Mouse (Mus musculus) neural tube, embryonic 12.5 days (tissue): ENCODE results near the gene Irak4. TPM values are rescaled to one million over a fixed set of nuclear protein-coding genes. Genes with fewer than 3 reads are reported as not detected.

Source experiments
- ATAC-seq: fragments of 200-750 bp; cut with Nextera tagmentation; 2 replicates; pipeline ENCODE4 v1.8.0; 2017; ENCODE audit warnings: low read depth, mild to moderate bottlenecking, moderate TSS enrichment, moderate library complexity; ENCODE audit not compliant: low FRiP score
- H3K27ac ChIP-seq: fragments of 300-500 bp; sonication (generic); 2 replicates; pipeline ENCODE4 v1.5.1; 2016
- H3K27me3 ChIP-seq: fragments of 300-500 bp; sonication (generic); replicated peaks from 2 replicates; pipeline ENCODE4 v1.6.1; 2016; ENCODE audit warnings: mild to moderate bottlenecking
- H3K36me3 ChIP-seq: fragments of 300-500 bp; sonication (generic); 2 replicates; pipeline ENCODE4 v1.6.1; 2016; ENCODE audit warnings: mild to moderate bottlenecking
- H3K4me1 ChIP-seq: fragments of 300-500 bp; sonication (generic); 2 replicates; pipeline ENCODE4 v1.6.1; 2016
- H3K4me2 ChIP-seq: fragments of 300-500 bp; sonication (generic); replicated peaks from 2 replicates; pipeline ENCODE4 v1.6.1; 2016; ENCODE audit warnings: mild to moderate bottlenecking
- H3K4me3 ChIP-seq: fragments of 300-500 bp; sonication (generic); 2 replicates; pipeline ENCODE4 v1.5.1; 2016
- H3K9ac ChIP-seq: fragments of 300-500 bp; sonication (generic); 2 replicates; pipeline ENCODE4 v1.6.1; 2016; ENCODE audit warnings: mild to moderate bottlenecking
- H3K9me3 ChIP-seq: fragments of 300-500 bp; sonication (generic); 2 replicates; pipeline ENCODE4 v1.6.1; 2016; ENCODE audit warnings: mild to moderate bottlenecking
- WGBS: fragments of 180-500 bp; shearing (Covaris S2); methylation state at CpG from one replicate; pipeline ENCODE4 v1.1.7; 2016; 5-methylcytosine and 5-hydroxymethylcytosine counted together
- polyA plus RNA-seq: library from polyadenylated mRNA; unstranded; fragments of >200 nt; fragmentation: Nextera tagmentation; extraction: Ambion mirVana; gene quantifications from 2 replicates; pipeline ENCODE4 v1.2.1, GENCODE M21; 2016

Gene Irak4
- polyA plus RNA-seq, 1 experiment from 2014 or later, result 3.4 TPM

DNA sequence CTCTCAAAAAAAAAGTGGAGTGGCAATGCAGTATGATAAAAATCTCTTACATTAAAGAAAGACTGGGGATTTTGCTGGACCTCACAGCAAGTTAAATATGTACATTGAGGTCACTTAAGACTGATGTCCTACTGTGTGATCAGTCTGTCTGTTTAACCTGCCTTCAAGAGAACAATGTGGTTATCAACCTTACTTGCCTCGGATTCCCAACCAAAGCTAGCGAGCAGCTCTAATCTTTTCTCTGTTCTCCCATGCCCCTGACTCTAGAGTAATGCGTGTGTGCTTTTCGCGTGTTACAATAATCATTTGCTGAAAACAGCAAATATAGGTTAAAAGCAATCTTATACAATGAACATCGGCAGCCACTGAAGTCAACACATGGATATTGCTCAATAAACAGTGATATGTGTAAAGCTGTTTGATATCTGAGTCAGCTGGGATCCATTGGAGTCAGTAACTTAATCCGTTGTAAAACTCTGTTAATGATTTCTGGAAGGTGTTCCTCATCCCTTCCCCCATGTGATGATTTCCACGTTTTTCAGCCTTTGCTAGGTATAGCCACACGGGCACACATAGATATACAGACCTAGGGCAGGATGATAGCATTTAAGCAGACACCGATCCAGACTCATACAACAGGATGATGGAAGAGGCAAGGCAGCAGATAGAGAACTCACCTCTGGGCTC, 25.2 kb downstream of the Irak4 start:
- no peak overlapping the region for H3K4me3 ChIP-seq
- H3K27me3 ChIP-seq, result no peaks in the 10 kb centered on the region
- no peaks in the 10 kb centered on the region for H3K4me1 ChIP-seq
- no peak overlapping the region for H3K4me2 ChIP-seq
- no peak overlapping the region for H3K9ac ChIP-seq
- H3K9me3 ChIP-seq, result no peaks in the 10 kb centered on the region
- no peaks in the 10 kb centered on the region for H3K36me3 ChIP-seq
- H3K27ac ChIP-seq, result no peak overlapping the region
- ATAC-seq, result no peak
- 91% methylated on average over 10 of the region's 10 CpGs for WGBS

DNA sequence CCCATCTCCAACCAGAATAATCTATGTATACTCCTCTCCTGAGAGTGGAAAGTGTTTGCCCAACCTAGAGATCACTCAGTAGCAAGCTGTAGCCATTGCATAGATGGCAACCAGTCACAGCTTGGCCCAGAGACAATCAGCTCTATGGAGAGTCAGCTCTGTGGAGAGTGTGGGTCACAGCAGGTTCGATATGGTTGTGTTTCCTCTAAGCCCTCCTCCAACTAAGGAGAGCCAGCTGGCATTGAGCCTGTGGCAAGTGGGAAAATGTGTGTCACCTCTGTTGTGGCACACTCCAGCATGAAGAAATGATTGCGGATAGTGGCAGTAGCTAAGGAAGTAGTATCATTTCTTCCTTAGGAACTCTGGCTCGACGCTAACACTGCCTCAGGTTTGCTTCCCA, 28.1 kb downstream of the Irak4 start:
- Histone ChIP-seq H3K4me3 (no peak overlapping the region), H3K9me3 (no peaks in the 10 kb centered on the region), H3K4me2 (no peak overlapping the region), H3K4me1 (no peaks in the 10 kb centered on the region), H3K27ac (no peak overlapping the region), H3K27me3 (no peaks in the 10 kb centered on the region), H3K9ac (no peak overlapping the region), H3K36me3 (no peaks in the 10 kb centered on the region)
- no peak for ATAC-seq
- 88% methylated on average over 4 of the region's 4 CpGs for WGBS

DNA sequence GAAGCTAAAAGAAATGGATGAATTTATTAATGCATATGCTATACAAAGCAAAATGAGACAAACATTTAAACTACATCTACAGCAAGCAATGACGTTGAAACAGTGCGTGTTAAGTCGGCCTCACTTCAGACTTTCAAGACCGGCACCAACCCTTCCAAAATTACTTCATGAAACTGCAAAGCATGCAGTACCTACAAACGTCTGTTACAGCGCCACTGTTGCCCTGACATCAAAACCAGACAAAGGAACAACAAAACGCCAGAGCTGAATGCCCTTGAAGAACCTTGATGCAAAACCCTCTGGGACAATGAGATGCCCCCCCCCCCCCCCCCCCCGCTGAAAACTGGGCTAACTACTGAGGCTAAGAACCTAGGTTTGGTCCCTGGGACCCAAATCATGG, 29.3 kb downstream of the Irak4 start:
- no peaks in the 10 kb centered on the region for H3K36me3 ChIP-seq
- ATAC-seq, result no peak
- no peaks in the 10 kb centered on the region for H3K9me3 ChIP-seq
- H3K27ac ChIP-seq, result no peak overlapping the region
- no peaks in the 10 kb centered on the region for H3K4me1 ChIP-seq
- H3K4me3 ChIP-seq, result no peak overlapping the region
- 68% methylated on average over 8 of the region's 8 CpGs for WGBS
- H3K27me3 ChIP-seq, result no peaks in the 10 kb centered on the region
- no peak overlapping the region for H3K9ac ChIP-seq
- H3K4me2 ChIP-seq, result no peak overlapping the region

DNA sequence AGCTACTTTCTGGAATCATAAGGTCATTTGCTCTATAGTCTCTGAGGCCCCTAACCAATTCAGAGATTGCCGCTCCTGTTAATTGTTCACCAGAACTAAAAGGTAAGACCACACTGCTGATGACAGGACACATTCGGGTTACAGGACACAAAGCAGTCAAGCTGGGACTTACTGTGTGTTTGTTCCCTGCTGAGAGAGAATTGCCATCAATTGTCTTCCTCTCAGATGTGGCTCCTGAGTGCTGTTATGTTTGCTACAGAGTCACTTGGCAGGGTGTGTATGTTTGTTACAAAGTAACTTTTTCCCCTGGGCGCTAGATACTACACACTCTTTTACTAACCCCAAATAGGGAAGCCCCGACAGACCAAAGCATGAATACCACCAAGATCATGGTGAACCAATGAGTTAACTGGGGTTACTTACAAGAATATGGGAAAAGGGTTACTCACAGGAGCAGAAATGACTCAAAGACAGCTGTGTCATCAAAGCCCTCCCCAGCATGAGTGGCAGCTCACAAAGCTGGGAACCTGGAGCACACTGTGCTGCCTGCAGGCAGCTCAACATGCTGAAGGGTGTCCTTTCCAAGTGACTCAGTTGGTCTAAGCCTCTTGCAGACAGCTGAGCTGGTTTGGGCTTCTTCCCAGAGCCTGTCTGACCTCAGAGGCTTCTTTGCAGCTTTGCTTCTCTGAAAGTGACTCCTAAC, 31.3 kb downstream of the Irak4 start:
- Histone ChIP-seq H3K36me3 (peaks cover 10% of the 10 kb centered on the region), H3K4me1 (no peaks in the 10 kb centered on the region), H3K9me3 (no peaks in the 10 kb centered on the region), H3K4me3 (no peak overlapping the region), H3K9ac (no peak overlapping the region), H3K27ac (no peak overlapping the region), H3K4me2 (no peak overlapping the region), H3K27me3 (no peaks in the 10 kb centered on the region)
- no peak for ATAC-seq
- 36% methylated on average over 4 of the region's 4 CpGs for WGBS

DNA sequence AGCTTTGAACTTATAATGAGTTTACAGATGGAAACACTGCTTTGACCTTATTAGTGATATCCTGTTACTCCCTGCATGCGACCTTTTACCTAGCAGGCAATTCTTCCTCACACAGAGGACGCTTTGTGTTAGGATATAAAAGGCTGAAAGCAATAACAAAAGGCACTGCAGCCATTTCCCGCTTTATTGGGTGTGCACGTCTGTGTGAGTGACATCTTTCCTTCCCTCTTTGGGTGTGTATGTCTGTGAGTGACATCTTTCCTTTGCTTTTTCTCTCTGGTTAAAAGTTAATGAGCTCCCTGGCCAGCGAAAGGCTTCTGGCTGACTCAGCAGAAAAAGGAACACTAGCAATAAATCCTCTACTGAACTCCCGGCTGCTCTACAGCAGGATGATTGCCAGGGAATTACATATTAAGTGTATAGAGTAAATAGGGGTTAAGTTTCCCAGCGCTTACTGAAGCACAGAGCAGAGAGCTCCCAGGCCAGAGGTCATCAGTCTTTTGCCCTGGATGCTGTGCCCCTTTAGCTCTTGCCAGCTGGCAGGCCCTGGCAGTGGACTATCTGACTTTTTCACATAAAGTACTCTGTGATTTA, 38.7 kb downstream of the Irak4 start:
- Histone ChIP-seq H3K4me3 (no peak overlapping the region), H3K9ac (no peak overlapping the region), H3K4me2 (no peak overlapping the region), H3K27ac (no peak overlapping the region), H3K27me3 (no peaks in the 10 kb centered on the region), H3K4me1 (no peaks in the 10 kb centered on the region), H3K9me3 (no peaks in the 10 kb centered on the region), H3K36me3 (peaks cover 68% of the 10 kb centered on the region)
- no peak for ATAC-seq
- WGBS, result 28% methylated on average over 7 of the region's 7 CpGs

DNA sequence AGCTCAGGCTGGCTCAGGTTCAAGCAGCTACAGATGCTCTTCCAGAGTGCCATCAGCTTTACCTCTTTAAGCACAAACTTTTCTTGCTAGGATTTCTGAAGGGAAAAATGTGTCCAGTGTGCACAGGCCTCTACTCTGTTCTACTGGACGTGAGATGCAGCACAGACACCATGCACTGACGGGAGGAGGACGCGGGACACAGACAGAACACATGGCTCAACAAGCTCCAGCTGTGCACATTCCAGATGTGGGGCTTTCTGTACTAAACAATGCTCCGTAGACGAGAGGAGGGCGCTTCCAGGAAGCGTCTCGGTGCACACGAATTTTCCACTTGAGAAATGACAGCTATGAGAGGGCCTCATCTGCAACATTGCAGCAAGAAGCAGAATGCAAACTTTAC, 39.7 kb downstream of the Irak4 start:
- Histone ChIP-seq H3K27me3 (no peaks in the 10 kb centered on the region), H3K4me2 (no peak overlapping the region), H3K9ac (no peak overlapping the region), H3K27ac (no peak overlapping the region), H3K4me3 (no peak overlapping the region), H3K36me3 (peaks cover 66% of the 10 kb centered on the region), H3K9me3 (no peaks in the 10 kb centered on the region), H3K4me1 (no peaks in the 10 kb centered on the region)
- no peak for ATAC-seq
- 86% methylated on average over 10 of the region's 10 CpGs for WGBS

DNA sequence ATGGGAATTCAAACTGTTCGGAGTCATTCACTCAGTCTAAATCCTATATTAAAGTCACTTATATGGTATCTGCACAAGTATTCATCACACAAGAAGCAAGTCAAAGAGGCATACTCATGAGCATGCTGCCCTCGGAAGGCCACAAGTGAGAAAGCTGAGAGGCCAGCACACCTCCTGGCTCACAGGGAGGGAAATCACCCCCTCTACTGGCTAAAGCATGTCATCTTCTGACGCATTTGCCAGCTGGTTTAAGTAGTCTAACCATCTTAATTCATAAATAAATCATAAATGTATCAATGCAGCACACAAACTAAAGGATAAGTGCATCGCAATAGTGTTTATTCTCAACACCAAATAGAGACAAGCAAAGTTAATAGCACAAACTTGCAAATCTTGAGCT, 41.3 kb downstream of the Irak4 start:
- no peak for ATAC-seq
- no peaks in the 10 kb centered on the region for H3K27me3 ChIP-seq
- no peaks in the 10 kb centered on the region for H3K9me3 ChIP-seq
- peaks cover 5% of the 10 kb centered on the region; the same call in 1 of the 2 replicates for H3K4me1 ChIP-seq
- H3K27ac ChIP-seq, result no peak overlapping the region
- H3K36me3 ChIP-seq, result peaks cover 57% of the 10 kb centered on the region
- no peak overlapping the region for H3K4me2 ChIP-seq
- 81% methylated on average over 4 of the region's 4 CpGs for WGBS
- H3K9ac ChIP-seq, result no peak overlapping the region
- H3K4me3 ChIP-seq, result no peak overlapping the region

DNA sequence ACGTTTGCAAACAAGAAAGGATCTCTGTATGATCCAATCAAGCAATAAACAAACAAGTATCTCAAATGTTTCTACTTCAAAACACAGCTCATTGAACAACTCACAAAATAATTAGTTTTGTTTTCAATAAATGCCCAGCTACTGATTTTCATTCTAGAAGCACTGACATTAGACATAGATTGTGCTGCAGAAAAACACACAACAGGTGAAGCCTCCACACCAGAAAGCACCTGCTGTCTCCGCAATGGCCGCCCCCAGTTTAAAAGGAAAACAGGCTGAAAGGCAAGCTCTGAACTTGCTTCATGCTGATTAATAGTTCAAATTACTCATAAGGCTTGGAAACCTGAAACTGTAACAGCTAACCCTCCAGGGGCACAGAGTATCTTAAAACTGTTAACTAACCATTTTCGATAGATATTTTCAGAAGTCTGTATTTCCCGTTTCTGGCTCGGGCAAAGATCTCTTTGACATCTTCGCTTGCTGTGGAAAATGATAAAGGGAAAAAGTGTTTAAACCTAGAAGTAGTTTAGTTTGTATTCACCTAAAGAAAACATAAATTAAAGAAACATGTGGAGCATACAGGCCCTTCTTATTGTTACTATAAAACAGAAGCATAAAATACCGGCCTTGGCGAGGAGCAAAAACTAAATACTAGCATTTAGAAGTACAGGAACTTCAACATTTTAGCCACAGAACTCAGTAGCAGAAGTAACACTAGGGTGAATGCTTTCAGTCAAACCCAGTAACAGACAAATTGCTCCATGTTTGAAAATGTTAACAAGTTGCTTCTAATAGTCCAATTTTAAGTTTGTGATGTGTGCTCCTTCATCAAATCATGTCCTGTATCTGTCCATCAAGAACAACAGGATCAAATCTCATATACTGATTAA, 44.6 kb downstream of the Irak4 start:
- Histone ChIP-seq H3K9me3 (no peaks in the 10 kb centered on the region), H3K9ac (0 out of 2 replicates have a peak overlapping the region, but pooled peaks have one; percentile 29), H3K27ac (no peak overlapping the region), H3K27me3 (no peaks in the 10 kb centered on the region), H3K4me1 (peaks cover 5% of the 10 kb centered on the region; the same call in 1 of the 2 replicates), H3K4me3 (no peak overlapping the region), H3K36me3 (peaks cover 27% of the 10 kb centered on the region), H3K4me2 (peak overlapping the region; percentile 83)
- ATAC-seq, result no peak
- WGBS, result 87% methylated on average over 9 of the region's 9 CpGs

DNA sequence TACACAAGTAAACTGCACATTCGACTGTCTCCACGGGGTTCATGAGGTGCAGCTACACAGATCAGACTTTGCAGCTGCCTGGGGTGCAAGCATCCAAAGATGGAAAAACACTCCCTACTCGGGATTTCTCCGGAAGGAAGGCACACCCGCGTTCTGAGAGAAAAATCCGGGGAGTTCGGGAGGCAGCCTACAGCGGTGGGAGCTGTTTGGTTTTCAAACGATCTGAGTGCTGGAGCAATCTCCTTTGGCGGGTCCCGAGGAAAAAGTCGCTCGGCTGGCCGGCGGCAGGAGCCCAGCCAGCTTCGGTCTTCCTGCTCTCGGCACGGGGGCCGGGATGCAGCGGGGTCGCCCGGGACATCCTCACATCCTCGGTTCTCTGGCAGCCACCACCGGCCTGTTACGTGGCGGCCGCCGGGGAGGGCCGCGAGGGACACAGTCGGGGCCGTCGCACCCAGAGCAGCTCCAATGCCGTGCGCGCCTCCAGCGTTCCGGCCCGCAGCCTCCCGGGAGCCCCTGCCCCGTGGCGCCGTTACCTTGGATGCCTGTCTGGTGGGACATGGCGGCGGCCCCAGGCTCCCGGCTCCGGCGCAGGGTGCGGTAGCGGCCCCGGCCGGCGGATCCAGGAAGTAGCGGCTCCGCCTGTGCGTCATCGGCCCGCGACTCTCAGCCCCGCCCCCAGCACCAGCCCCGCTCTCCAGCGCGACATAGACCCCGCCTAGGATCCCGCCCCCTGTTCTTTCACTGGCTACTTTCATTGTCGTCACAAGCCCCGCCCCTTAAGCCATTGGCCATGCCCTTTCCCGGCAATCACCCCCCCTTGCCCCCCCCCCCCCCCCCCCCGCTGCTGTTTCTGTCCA, 46.0 kb downstream of the Irak4 start, which contains the start of gene Twf1:
Twf1 (minus strand) TSS at position 671 of the 857 bp plus-strand sequence.
- Histone ChIP-seq H3K4me1 (peaks cover 5% of the 10 kb centered on the region; the same call in 1 of the 2 replicates), H3K27ac (no peak within 1 kb of the TSS; the same call in 1 of the 2 replicates), H3K4me3 (peak within 1 kb of the TSS; percentile 87), H3K4me2 (peak within 1 kb of the TSS; percentile 83), H3K27me3 (no peaks in the 10 kb centered on the region), H3K36me3 (peaks cover 13% of the 10 kb centered on the region), H3K9me3 (no peaks in the 10 kb centered on the region), H3K9ac (peak within 1 kb of the TSS; percentile 90)
- ATAC-seq, result peak; percentile 99
- under 1% methylated on average over 68 of the region's 70 CpGs for WGBS

DNA sequence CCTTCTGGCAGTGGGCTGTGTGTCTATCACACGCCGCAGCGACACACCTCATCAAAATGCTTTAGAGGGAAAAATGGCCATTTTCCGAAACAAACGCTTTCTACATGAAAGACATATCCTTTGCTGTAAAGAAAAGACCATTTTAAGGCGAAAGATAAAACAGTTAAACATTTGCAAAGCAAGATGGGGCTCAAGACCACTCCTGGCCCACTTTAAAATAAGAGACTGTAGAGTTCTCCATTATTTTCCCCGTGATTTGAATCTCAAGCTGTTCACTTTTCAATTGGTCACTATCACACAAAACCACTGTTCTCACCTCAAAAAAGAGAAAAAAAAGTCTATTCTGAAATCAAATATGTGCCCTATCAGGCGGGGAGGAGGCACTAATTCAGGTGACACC, 46.6 kb downstream of the Irak4 start:
- Histone ChIP-seq H3K27ac (no peak overlapping the region), H3K9me3 (no peaks in the 10 kb centered on the region), H3K4me3 (peak overlapping the region; percentile 87), H3K36me3 (peaks cover 7% of the 10 kb centered on the region), H3K27me3 (no peaks in the 10 kb centered on the region), H3K9ac (no peak overlapping the region; the same call in 1 of the 2 replicates), H3K4me2 (peak overlapping the region; percentile 83), H3K4me1 (peaks cover 5% of the 10 kb centered on the region; the same call in 1 of the 2 replicates)
- peak; percentile 22; the same call in 1 of the 2 replicates for ATAC-seq
- 14% methylated on average over 8 of the region's 8 CpGs for WGBS

DNA sequence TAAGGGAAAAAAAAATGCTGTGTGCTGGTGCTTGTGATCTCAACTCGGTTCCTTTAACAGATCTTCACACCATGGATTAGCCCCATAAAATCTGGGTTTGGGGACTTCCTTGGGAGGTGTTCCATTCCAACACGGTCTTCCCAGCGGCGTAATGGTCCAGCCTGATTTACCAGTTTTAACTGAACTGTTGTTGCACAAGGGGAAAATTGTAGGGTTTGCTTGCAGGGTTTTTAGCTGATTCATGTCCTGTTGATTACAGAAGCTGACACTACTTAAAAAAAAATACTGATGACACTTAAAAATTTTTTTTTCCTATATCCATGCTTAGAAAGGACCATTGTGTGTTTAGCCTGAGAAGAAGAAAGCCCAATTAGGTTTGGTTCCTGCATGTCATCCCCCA, 47.9 kb downstream of the Irak4 start:
- ATAC-seq, result no peak
- WGBS, result 64% methylated on average over 4 of the region's 4 CpGs
- no peak overlapping the region for H3K4me3 ChIP-seq
- no peaks in the 10 kb centered on the region for H3K27me3 ChIP-seq
- no peaks in the 10 kb centered on the region for H3K9me3 ChIP-seq
- H3K4me1 ChIP-seq, result peaks cover 5% of the 10 kb centered on the region; the same call in 1 of the 2 replicates
- no peak overlapping the region for H3K4me2 ChIP-seq
- H3K9ac ChIP-seq, result no peak overlapping the region
- H3K27ac ChIP-seq, result no peak overlapping the region
- no peaks in the 10 kb centered on the region for H3K36me3 ChIP-seq
